Mouse (Mus musculus): ENCODE data around the gene Zfp648.

- TF ChIP-seq CTCF (IDR thresholded peaks at IDR 0.05; ENCODE audit: borderline replicate concordance, control insufficient read depth, extremely low read depth, insufficient read depth, low read length, poor library complexity) (no peak), POLR2A (IDR thresholded peaks at IDR 0.05; ENCODE audit: control insufficient read depth, extremely low read depth, insufficient read depth, low read length, poor library complexity) (no peak)
Observed at GRCm38 (mm10) chr1:154202580-154202979, 1.6 kb downstream of the Zfp648 start.

All from thymus, adult 2 months (tissue).